Mouse (Mus musculus): Measurements from ENCODE around the gene Mzf1.

Mzf1 gene

GRCm38 (mm10) chr7:13035211-13035855 is 19.2 kb downstream of the Mzf1 start:
- peak in 1 of 2 experiments; percentile 48 for DNase-seq (ENCODE audit: inconsistent age in 2 of 2, low spot score in 1 of 2)

GRCm38 (mm10) chr7:13034148-13034977 is 20.2 kb downstream of the Mzf1 start, which contains the start of gene Chmp2a:
Gene Chmp2a, minus strand, starts transcription at chr7:13034807.
- peak; percentile 99 for DNase-seq (ENCODE audit: inconsistent age in 2 of 2, low spot score in 1 of 2)

GRCm38 (mm10) chr7:13033451-13034147 is 21.0 kb downstream of the Mzf1 start:
- DNase-seq (ENCODE audit: inconsistent age in 2 of 2, low spot score in 1 of 2): peak; percentile 37 to 48

DNA sequence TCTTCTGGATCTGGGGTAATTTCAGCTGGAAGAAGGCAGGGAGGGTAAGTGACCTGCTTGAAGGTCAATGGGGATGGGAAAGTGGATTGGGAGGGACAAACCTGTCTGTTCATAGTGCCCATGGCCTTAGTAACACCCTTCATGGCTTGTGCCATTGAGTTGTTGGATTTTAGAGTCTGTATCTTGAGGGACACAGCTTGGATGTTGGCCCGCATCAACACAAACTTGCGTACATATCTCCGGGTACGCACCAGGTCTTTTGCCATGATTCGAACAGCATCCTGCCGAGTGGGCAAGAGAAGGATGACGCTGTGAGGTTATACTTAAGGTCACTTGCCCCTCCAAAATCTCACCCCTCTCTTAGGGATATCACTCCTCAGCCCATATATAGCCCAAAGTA is 22.0 kb downstream of the Mzf1 start:
- DNase-seq (ENCODE audit: inconsistent age in 2 of 2, low spot score in 1 of 2): peak in 1 of 2 experiments; percentile 40

- DNase-seq (ENCODE audit: inconsistent age in 2 of 2, low spot score in 1 of 2): no peak
Measured at GRCm38 (mm10) chr7:13031983-13032382, 22.6 kb downstream of the Mzf1 start.

DNA sequence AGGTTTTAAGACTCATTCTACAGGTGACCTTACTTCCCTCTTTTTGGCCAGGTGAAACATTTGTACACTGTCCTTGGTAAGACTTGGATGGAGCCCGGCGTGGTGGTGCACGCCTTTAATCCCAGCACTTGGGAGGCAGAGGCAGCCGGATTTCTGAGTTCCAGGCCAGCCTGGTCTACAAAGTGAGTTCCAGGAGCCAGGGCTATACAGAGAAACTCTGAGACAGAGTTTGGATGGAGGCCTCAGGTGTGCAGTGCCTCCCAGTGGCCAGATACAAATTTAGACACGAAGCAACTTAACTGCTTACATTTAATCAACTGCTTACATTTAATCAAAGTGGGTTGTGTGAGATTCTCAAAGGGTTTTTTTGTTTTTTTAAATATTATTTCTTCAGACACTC is 23.5 kb downstream of the Mzf1 start:
- DNase-seq (ENCODE audit: inconsistent age in 2 of 2, low spot score in 1 of 2): peak in 1 of 2 experiments; percentile 69

DNA sequence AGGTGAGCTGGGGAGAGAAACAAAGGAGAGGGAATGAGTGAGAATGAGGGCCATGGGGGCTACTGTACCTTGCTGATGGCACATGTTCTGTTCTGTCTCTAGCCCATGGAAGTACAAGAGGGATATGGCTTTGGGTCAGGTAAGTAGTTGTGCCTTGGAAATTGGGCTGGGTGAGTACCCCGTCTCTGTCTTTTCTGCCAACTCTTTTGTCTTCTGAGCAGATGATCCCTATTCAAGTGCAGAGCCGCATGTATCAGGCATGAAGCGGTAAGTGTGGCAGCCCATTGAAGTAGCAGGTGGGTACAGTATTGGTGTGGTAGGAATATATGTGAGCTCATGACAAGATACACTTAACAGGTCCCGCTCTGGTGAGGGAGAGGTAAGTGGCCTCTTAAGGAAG is 25.6 kb downstream of the Mzf1 start:
- no peak for DNase-seq (ENCODE audit: inconsistent age in 2 of 2, low spot score in 1 of 2)

DNA sequence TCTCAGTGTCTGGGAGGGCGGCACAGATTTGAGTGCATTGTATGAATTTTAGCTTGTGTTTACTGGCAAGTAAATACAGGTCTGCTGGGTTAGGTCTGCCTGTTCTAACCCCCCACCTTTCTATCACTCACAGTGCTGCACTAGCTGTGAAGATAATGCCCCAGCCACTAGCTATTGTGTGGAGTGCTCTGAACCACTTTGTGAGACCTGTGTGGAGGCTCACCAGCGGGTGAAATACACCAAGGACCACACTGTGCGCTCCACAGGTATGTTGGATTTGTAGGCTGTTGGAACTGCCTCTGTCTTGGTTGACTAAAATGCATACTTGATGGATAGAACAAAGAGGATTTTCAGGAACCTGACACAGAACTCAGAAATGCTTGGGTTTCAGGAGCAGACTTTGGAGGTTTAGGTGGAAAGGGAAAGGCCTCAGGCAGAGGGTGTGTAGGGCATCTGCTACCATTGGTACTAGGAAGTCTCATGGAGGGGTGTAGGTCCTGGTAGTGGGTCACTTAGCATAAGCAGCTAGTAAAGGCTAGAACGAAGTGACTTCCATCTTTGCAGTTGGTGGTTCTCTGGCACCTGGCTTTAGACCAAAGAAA is 29.0 kb downstream of the Mzf1 start:
- DNase-seq (ENCODE audit: inconsistent age in 2 of 2, low spot score in 1 of 2): peak in 1 of 2 experiments; percentile 50

DNA sequence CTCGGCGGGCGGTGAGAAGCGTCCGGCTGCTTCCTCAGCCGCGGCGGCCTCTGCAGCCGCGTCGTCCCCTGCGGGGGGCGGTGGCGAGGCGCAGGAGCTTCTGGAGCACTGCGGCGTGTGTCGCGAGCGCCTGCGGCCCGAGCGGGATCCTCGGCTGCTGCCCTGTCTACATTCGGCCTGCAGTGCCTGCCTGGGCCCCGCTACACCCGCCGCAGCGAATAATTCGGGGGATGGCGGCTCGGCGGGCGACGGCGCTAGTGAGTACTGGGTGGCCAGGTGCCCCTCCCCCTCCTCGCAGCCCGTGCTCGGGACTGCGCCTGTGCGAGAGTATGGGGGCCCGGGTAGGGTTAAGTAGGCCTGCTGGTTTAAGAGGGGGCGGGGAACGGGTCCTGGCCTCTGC is 29.8 kb downstream of the Mzf1 start:
- peak; percentile 86 to 93 for DNase-seq (ENCODE audit: inconsistent age in 2 of 2, low spot score in 1 of 2)

DNA sequence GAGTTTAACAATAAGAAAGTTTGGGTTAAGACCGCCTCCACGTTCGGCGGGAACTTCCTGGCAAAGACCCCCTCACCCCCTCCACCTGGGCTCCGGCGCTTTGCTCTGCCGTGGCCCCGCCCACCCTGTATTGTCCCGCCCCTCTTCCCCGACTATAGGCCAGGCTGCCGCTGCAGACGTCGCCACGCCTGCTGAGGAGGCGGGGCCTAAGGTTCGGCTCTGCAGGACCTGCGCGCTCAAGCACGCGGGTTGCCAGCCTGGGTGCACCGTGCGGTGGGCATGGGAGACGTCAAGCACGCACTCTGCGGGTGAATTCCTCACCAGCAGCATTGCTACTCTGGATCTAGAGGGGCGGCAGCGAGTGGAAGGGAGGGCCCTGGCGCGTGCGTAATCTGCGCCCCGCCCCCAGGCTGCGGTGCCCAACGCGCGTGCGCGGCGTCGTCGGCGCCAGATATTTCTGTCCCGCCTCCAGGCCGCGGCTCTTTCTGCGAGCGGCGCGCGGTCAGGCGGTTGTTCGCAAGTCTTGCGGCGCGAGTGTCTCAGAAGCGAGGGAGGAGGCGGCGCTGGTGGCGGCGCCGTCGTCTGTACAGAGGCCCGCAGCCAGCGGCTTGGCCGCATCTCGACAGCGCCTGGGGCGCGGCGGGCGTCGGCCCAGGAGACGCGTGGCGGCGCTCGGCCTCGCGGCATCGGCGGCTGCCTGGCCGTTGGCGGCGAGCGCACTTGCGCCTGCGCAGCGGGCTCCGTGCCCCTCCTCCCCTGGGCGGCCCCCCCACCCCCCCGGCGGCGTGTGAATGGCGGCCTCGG is 30.4 kb downstream of the Mzf1 start:
- DNase-seq (ENCODE audit: inconsistent age in 2 of 2, low spot score in 1 of 2): peak; percentile 95 to 99

DNA sequence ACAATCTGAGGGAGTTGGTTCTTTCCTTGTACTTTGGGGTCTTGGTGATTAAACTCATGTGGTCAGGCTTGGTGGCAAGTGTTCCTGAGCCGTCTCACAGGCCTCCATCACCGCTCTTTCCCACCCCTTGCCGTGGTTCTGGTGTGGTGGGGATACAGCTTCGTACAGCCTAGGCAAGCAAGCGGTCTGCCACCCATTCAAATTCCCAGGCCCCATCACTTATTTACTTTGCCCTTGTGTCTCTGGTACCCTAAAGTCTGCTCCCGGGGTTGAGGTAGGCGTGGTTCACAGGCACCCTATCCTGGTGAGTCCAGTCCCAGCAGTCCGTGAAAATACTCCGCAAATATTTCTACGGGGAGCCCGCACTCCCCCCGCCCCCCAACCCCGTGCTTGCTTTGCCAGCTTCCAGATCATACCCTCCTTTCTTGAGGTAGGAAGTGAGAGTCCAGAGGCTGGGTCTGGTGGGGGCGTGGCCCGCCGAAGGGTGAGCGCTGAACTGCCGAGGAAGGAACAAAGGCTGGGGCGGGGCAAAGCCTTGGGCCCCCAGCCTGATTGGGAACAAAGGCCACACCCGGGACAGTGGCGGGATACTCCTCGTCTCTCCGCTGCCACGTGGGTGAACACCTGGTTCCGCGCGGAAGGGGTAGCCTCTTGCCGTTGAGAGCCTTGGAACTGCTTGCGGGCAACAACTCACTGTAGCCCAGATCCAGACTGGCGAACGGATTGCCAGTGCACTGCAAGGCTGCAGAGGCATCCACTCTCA is 31.6 kb downstream of the Mzf1 start:
- DNase-seq (ENCODE audit: inconsistent age in 2 of 2, low spot score in 1 of 2): peak; percentile 84 to 89

DNA sequence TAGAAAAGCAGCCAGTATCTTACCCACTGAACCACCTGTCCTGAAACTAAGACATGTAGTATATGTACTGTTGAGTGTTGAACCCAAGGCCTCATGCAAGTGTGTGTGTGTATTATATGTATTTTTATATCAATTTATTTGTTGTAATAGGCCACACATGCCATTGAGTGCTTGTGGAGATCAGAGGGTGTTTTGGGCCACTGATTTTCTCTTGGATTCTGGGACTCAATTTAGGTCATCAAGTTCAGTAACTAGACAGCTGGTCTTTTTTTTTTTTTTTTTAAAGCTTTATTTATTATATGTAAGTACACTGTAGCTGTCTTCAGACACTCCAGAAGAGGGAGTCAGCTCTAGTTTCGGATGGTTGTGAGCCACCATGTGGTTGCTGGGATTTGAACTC is 39.3 kb downstream of the Mzf1 start:
- no peak for DNase-seq (ENCODE audit: inconsistent age in 2 of 2, low spot score in 1 of 2)

- no peak for DNase-seq (ENCODE audit: inconsistent age in 2 of 2, low spot score in 1 of 2)
Measured at GRCm38 (mm10) chr7:13014275-13014839, 40.2 kb downstream of the Mzf1 start.

GRCm38 (mm10) chr7:13013671-13014070 is 40.9 kb downstream of the Mzf1 start:
- no peak for DNase-seq (ENCODE audit: inconsistent age in 2 of 2, low spot score in 1 of 2)

DNA sequence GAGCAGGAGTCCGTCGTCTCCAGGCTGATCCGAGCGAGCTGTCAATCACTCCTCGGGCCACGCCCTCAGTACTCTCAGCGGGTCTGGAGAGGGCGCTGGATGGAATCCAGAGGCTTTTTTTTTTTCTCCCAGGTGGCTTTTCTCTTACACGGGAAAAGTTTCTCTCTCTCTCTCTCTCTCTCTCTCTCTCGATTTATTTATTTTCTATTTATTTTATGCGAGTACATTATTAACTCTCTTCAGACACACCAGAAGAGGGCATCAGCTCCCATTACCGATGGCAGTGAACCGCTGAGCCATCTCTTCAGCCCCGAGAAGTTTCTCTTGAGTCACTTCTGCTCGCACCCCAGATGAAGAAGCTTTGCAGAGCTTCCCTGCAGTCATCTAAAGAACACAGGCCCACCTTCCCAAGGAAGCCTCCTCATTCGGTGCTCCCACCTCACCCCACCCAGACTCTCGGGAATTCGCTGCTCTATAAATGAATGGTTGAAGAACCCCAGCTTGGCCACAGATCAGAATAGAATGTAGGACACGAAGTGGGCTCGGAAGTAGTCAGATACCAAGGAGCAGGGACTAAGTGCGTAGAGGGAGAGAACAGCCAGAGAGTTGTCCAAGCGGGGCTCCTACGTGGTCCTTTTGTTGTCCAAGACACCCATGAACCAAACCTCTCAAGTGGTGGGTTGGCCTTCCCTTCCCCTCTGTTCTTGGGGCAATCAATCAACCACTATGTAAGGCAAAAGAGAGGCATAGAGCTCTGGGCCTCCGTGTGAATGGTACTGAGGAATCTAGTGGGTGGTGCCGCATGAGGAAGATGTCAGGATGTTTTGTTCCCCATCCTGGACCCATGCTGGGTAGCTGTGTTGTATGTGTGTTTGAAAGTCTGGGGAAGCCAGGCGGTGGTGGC is 44.3 kb downstream of the Mzf1 start, which contains the start of gene Zbtb45:
Gene Zbtb45, minus strand, starts transcription at position 30 of the 904 bp plus-strand sequence.
- peak in 1 of 2 experiments; percentile 37 for DNase-seq (ENCODE audit: inconsistent age in 2 of 2, low spot score in 1 of 2)

DNA sequence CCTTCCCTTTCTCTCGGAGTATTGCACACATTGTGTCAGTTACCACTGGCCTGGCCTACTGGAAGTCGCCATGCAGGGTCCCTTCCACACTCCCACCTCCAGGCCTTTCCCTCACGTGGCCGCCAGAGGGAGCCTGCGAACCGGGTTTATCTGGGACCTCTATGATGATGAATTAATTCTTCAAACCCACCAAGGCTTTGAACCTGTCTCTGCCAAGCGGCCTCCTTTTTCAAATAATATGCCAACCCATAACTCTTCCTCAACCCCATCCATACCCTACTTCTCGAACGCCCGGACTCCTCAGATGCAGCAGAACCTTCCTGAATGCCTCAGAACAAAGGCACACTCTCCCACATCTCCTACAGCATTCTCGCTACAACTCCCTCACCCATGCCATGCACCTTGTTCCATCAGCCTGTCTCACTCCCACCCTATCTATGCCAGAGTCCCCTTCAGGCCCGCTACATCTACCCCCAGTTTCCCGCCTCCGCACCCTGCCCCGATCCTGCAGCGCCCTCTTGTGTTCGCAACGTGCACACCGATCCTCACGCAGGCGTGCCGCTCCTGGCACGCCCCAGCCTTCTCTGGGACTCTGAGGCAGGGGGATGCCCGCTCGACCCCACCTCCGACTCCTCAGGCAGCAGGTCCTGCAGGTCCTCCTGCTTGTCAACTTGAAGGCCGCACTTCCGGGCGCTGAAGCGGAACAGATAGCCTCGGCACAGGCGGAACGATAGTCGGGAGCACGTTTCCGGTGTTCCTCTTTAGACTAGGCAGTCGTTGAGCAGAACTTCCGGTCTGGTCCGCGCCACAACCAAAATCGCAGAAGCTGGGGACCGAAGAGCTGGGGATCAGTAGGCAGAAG is 45.2 kb downstream of the Mzf1 start:
- DNase-seq (ENCODE audit: inconsistent age in 2 of 2, low spot score in 1 of 2): peak; percentile 94 to 98

All from adrenal gland, adult (tissue).